Mouse (Mus musculus) megakaryocyte, embryonic 14.5 days (primary cell): ENCODE data around the gene Arhgef11.

Experiments used
- FLI1 ChIP-seq: IDR thresholded peaks from 2 replicates; pipeline ENCODE4 v1.6.1; 2012; ENCODE audit warnings: low read length, inconsistent platforms, mixed read lengths
- GATA1 ChIP-seq: IDR thresholded peaks from 3 replicates; pipeline ENCODE4 v1.6.1; 2012; ENCODE audit warnings: mixed read lengths, low read length, inconsistent platforms, borderline replicate concordance

DNA sequence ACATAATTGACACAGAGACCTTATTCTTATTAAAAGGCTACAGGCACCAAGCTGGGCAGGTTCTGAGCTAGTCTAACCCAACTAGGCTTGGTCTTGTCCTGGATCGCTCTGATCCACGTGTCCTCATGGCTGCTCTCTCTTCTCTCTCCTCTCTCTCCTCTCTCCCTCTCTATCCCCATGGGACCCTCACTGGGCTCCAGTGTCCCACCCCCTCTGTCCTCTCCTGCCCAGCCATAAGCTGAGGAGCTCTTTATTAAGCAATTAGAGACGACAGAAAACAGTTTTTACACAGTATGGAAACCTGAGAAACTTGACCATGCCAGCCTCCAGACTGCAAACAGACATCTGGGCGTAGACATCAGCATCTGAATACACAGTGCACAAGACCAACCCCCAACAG, 14.0 kb downstream of the Arhgef11 start:
- TF ChIP-seq GATA1 (no peak), FLI1 (no peak)
